Mouse (Mus musculus): ENCODE data around the gene Zan. TPM values are rescaled to one million over a fixed set of nuclear protein-coding genes. Genes with fewer than 3 reads are reported as not detected.

The Zan gene
- polyA plus RNA-seq, 1 experiment from 2014 or later: 0.17 TPM

DNA sequence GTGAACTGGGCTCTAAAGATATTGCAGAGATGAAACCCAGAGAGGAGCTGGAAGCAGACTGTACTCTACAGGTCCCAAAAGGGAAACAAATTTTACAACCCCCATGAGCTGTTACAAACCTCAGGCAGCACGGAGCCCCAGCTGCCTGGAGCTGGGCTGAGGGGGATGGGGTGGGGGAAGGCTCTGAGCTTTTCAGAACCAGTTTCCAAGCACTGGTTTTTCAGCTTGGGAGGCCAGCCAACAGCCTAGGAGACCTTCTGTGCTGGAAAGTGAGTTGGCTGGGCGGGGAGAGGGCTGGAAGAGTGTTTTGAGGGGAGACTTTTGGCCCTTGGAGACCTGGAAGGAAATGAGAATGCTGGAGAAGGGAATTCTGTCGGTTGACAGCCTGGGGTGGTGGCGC is 14.7 kb upstream of the Zan start:
- ATAC-seq (ENCODE audit: insufficient number of reproducible peaks, insufficient read depth, low FRiP score, low TSS enrichment, low read depth): no peak
- Histone ChIP-seq H3K4me2 (no peak overlapping the region), H3K27ac (no peak overlapping the region), H3K4me1 (no peaks in the 10 kb centered on the region), H3K9ac (no peak overlapping the region), H3K4me3 (no peak overlapping the region), H3K9me3 (no peaks in the 10 kb centered on the region), H3K36me3 (no peaks in the 10 kb centered on the region), H3K27me3 (0 out of 2 replicates have a peak, but pooled peaks cover 4% of the 10 kb centered on the region)
- WGBS: 55% methylated on average over 4 of the region's 4 CpGs

GRCm38 (mm10) chr5:137487616-137488015 is 10.8 kb upstream of the Zan start:
- peaks cover 15% of the 10 kb centered on the region; the same call in 1 of the 2 replicates for H3K4me1 ChIP-seq
- no peak for ATAC-seq (ENCODE audit: insufficient number of reproducible peaks, insufficient read depth, low FRiP score, low TSS enrichment, low read depth)
- no peak overlapping the region for H3K27ac ChIP-seq
- WGBS: 84% methylated on average over 7 of the region's 7 CpGs
- no peak overlapping the region for H3K4me3 ChIP-seq
- H3K27me3 ChIP-seq: peaks cover 24% of the 10 kb centered on the region
- no peak overlapping the region for H3K9ac ChIP-seq
- no peaks in the 10 kb centered on the region for H3K9me3 ChIP-seq
- H3K36me3 ChIP-seq: no peaks in the 10 kb centered on the region
- no peak overlapping the region for H3K4me2 ChIP-seq

DNA sequence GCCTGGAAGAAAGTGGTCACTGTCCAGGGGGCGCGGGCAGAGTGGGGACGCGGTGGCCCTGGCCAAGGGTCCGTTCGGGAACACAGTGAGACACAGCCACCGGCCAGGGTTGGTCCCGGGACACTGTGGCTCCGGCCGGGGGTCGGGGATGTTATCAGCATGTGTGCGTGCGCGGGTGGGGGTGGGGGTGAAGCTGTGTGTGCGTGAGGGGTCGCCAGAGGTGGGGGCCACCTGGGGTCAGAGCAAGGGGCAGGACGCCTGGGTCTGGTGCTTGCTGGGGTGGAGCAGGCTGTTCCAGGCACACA is 8.9 kb upstream of the Zan start:
- Histone ChIP-seq H3K4me3 (peak overlapping the region; percentile 38), H3K9ac (peak overlapping the region; percentile 65), H3K36me3 (no peaks in the 10 kb centered on the region), H3K27me3 (peaks cover 24% of the 10 kb centered on the region), H3K27ac (no peak overlapping the region), H3K9me3 (no peaks in the 10 kb centered on the region), H3K4me1 (peaks cover 15% of the 10 kb centered on the region; the same call in 1 of the 2 replicates), H3K4me2 (peak overlapping the region; percentile 61)
- ATAC-seq (ENCODE audit: insufficient number of reproducible peaks, insufficient read depth, low FRiP score, low TSS enrichment, low read depth): no peak
- WGBS: 1% methylated on average over 17 of the region's 17 CpGs

GRCm38 (mm10) chr5:137485071-137485850 is 8.4 kb upstream of the Zan start:
- Histone ChIP-seq H3K9ac (peak overlapping the region; percentile 65), H3K9me3 (no peaks in the 10 kb centered on the region), H3K27ac (no peak overlapping the region), H3K27me3 (peaks cover 24% of the 10 kb centered on the region), H3K4me3 (peak overlapping the region; percentile 38), H3K4me1 (peaks cover 15% of the 10 kb centered on the region; the same call in 1 of the 2 replicates), H3K4me2 (peak overlapping the region; percentile 61), H3K36me3 (no peaks in the 10 kb centered on the region)
- no peak for ATAC-seq (ENCODE audit: insufficient number of reproducible peaks, insufficient read depth, low FRiP score, low TSS enrichment, low read depth)
- WGBS: 7% methylated on average over 30 of the region's 30 CpGs

GRCm38 (mm10) chr5:137481897-137482296 is 5.0 kb upstream of the Zan start:
- ATAC-seq (ENCODE audit: insufficient number of reproducible peaks, insufficient read depth, low FRiP score, low TSS enrichment, low read depth): no peak
- no peaks in the 10 kb centered on the region for H3K9me3 ChIP-seq
- H3K27me3 ChIP-seq: peaks cover 24% of the 10 kb centered on the region
- H3K9ac ChIP-seq: no peak overlapping the region
- H3K4me2 ChIP-seq: no peak overlapping the region
- H3K27ac ChIP-seq: no peak overlapping the region
- peaks cover 15% of the 10 kb centered on the region; the same call in 1 of the 2 replicates for H3K4me1 ChIP-seq
- WGBS: 19% methylated on average over 8 of the region's 8 CpGs
- no peaks in the 10 kb centered on the region for H3K36me3 ChIP-seq
- no peak overlapping the region for H3K4me3 ChIP-seq

- Histone ChIP-seq H3K36me3 (no peaks in the 10 kb centered on the region), H3K4me2 (no peak overlapping the region), H3K9me3 (no peaks in the 10 kb centered on the region), H3K4me3 (no peak overlapping the region), H3K27ac (no peak overlapping the region), H3K4me1 (peaks cover 13% of the 10 kb centered on the region; the same call in 1 of the 2 replicates), H3K9ac (no peak overlapping the region), H3K27me3 (peaks cover 17% of the 10 kb centered on the region)
- no peak for ATAC-seq (ENCODE audit: insufficient number of reproducible peaks, insufficient read depth, low FRiP score, low TSS enrichment, low read depth)
Measured at GRCm38 (mm10) chr5:137481138-137481537, 4.3 kb upstream of the Zan start.

DNA sequence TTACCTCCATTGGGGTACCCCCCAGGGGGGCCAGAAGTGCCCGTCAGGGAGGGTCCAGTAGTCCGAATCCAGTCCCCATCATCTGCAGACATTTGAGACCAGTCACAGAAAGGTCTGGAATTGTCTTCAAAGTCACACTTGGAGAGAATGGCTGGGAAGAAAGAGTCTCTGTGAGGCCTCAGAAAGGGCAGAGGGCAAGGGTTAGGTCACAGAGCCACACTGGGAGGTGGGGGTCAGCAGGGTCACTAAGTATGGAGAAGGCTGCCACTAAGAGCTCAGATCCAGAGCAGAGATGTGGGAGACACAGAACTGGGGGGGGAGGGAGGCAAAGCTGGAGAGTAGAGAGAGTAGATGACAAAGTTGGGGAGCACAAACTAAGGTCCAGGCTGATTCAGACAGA is 2.5 kb downstream of the Zan start:
- H3K9me3 ChIP-seq: no peaks in the 10 kb centered on the region
- H3K36me3 ChIP-seq: no peaks in the 10 kb centered on the region
- no peak overlapping the region for H3K9ac ChIP-seq
- H3K4me1 ChIP-seq: no peaks in the 10 kb centered on the region
- H3K27me3 ChIP-seq: no peaks in the 10 kb centered on the region
- H3K27ac ChIP-seq: no peak overlapping the region
- no peak overlapping the region for H3K4me2 ChIP-seq
- no peak overlapping the region for H3K4me3 ChIP-seq
- ATAC-seq (ENCODE audit: insufficient number of reproducible peaks, insufficient read depth, low FRiP score, low TSS enrichment, low read depth): no peak
- WGBS: 20% methylated on average over 2 of the region's 2 CpGs

DNA sequence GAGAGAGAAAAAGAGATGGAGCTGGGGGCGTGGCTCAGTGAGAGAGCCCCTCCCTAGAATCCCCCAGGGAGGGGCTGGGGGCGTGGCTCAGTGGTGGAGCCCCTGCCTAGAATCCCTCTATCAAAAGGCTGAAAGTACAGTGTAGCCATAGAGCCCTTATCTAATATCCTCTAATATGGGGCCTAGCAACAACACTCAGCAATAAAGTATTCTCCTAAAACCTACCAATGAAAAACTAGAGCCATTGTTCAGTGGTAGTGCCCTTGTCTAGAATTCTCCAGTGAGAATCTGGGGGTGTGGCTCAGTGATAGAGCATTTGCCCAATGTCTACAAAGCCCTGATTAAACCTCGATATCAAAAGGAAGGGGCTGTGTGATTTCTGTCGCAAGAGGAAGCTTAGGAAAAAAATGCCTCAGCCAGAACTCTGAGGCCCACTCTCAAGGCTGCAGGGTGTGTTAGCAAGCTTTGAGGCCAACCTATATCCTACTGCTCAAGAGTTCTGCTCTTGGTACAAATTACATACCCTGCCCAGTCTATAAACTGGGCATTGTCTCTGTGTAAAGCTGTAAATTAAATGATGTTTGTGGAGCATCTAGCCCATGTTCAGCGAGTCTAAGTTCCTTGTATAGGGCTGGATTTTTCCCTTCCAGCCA is 4.5 kb downstream of the Zan start:
- no peak overlapping the region for H3K4me2 ChIP-seq
- no peak for ATAC-seq (ENCODE audit: insufficient number of reproducible peaks, insufficient read depth, low FRiP score, low TSS enrichment, low read depth)
- H3K9me3 ChIP-seq: no peaks in the 10 kb centered on the region
- no peak overlapping the region for H3K27ac ChIP-seq
- H3K9ac ChIP-seq: no peak overlapping the region
- no peak overlapping the region for H3K4me3 ChIP-seq
- H3K27me3 ChIP-seq: no peaks in the 10 kb centered on the region
- H3K36me3 ChIP-seq: no peaks in the 10 kb centered on the region
- 61% methylated on average over 5 of the region's 5 CpGs for WGBS
- H3K4me1 ChIP-seq: no peaks in the 10 kb centered on the region

- H3K36me3 ChIP-seq: no peaks in the 10 kb centered on the region
- no peak overlapping the region for H3K27ac ChIP-seq
- no peak for ATAC-seq (ENCODE audit: insufficient number of reproducible peaks, insufficient read depth, low FRiP score, low TSS enrichment, low read depth)
- no peaks in the 10 kb centered on the region for H3K4me1 ChIP-seq
- no peaks in the 10 kb centered on the region for H3K27me3 ChIP-seq
- H3K4me3 ChIP-seq: no peak overlapping the region
- H3K9ac ChIP-seq: no peak overlapping the region
- H3K4me2 ChIP-seq: no peak overlapping the region
- WGBS: 91% methylated on average over 6 of the region's 6 CpGs
- no peaks in the 10 kb centered on the region for H3K9me3 ChIP-seq
Measured at GRCm38 (mm10) chr5:137466946-137467345, 9.9 kb downstream of the Zan start.

DNA sequence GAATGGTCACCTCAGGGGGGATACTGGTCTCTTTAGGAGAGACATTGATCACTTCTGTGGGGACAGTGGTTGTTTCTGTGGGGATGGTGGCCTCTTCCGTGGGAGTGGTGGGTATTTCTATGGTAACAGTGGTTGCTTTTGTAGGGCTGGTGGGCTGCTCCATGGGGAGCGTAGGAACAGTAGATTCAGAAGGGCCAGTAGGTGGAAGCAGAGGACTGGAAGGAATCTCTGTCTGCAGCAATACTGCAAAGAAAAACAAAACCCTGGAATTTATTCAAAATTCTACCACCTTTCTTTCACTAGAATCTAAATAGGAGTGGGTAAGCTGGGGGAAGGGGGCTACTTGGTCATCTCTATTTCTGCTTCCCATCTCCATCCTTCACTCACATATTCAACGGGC is 11.8 kb downstream of the Zan start:
- no peak overlapping the region for H3K4me3 ChIP-seq
- H3K36me3 ChIP-seq: no peaks in the 10 kb centered on the region
- H3K27me3 ChIP-seq: no peaks in the 10 kb centered on the region
- no peak for ATAC-seq (ENCODE audit: insufficient number of reproducible peaks, insufficient read depth, low FRiP score, low TSS enrichment, low read depth)
- no peak overlapping the region for H3K4me2 ChIP-seq
- WGBS: 51% methylated on average over 3 of the region's 3 CpGs
- no peak overlapping the region for H3K27ac ChIP-seq
- no peaks in the 10 kb centered on the region for H3K9me3 ChIP-seq
- no peak overlapping the region for H3K9ac ChIP-seq
- H3K4me1 ChIP-seq: no peaks in the 10 kb centered on the region

- no peak for ATAC-seq (ENCODE audit: insufficient number of reproducible peaks, insufficient read depth, low FRiP score, low TSS enrichment, low read depth)
- H3K4me2 ChIP-seq: no peak overlapping the region
- no peak overlapping the region for H3K9ac ChIP-seq
- peaks cover 3% of the 10 kb centered on the region; the same call in 1 of the 2 replicates for H3K27me3 ChIP-seq
- no peak overlapping the region for H3K27ac ChIP-seq
- H3K4me1 ChIP-seq: no peaks in the 10 kb centered on the region
- H3K36me3 ChIP-seq: no peaks in the 10 kb centered on the region
- H3K9me3 ChIP-seq: no peaks in the 10 kb centered on the region
- no peak overlapping the region for H3K4me3 ChIP-seq
- WGBS: 56% methylated on average over 7 of the region's 7 CpGs
Measured at GRCm38 (mm10) chr5:137455866-137456591, 20.8 kb downstream of the Zan start.
